10 mouse cellular contexts compared by ENCODE assay signal in the genomic region with DNA sequence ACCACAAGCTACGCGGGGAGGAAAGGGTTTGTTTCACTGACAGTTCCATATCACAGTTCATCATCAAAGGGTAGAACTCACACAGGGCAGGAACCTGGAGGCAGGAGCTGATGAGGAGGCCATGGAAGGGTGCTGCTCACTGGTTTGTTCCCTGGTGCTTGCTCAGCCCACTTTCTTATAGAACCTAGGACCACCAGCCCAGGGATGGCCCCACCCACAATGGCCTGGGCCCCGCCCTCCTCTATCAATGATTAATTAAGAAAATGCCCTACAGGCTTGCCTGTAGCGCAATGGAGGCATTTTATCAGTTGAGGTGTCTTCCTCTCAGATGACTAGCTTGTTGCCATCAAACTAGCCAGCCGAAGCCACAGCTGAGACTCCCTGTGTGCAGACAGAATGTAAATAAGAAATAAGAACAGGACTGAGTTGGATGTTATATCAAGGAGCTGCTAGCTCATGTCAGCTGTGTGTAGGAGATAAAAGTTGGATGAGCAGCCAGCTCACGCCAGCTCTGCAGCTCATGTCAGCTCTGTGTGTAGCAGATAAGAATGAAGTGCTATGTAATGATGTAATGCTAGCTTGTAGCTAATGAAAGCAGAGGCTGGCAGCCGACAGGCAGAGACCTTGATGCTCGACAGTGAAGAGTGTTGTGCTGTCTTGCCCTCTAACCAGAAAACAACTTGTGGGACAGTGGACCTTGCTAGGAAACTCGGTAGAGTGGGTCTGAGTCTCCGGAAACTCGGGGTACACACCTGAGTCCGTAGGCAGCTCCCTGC.
A peak's percentile ranks its signal among the peaks of the same experiment; 100 is the strongest.
DNase-seq lines count a peak whose midpoint lies in the region; ATAC-seq and TF ChIP-seq lines count a peak whose summit lies in the region.
"Had no signal": no experiment of that assay in that cellular context is flagged by ENCODE, and none has a peak within 500 bp of the region (broad histone marks: within the 10 kb centered on the region; RNA-seq: fewer than 3 reads in every experiment).

No protein-coding gene starts in this region.

- TF ChIP-seq CTCF in brain, embryonic 14.5 days (IDR thresholded peaks at IDR 0.05; ENCODE audit: borderline replicate concordance, extremely low read depth, insufficient read depth, insufficient read length): no peak

- no peak overlapping the region for H3K4me2 ChIP-seq in forebrain, embryonic 13.5 days
- H3K4me2 ChIP-seq in hindbrain, embryonic 12.5 days (replicated peaks): no peak overlapping the region
- H3K4me2 ChIP-seq in midbrain, embryonic 14.5 days (ENCODE audit: low read length): no peak overlapping the region

- no peaks in the 10 kb centered on the region for H3K9me3 ChIP-seq in forebrain, embryonic 10.5 days
- no peaks in the 10 kb centered on the region for H3K9me3 ChIP-seq in forebrain, embryonic 13.5 days (replicated peaks)
- H3K9me3 ChIP-seq in hindbrain, embryonic 12.5 days (replicated peaks): no peaks in the 10 kb centered on the region
- no peaks in the 10 kb centered on the region for H3K9me3 ChIP-seq in midbrain, embryonic 14.5 days (ENCODE audit: control insufficient read depth, low read length)

- no peak overlapping the region for H3K9ac ChIP-seq in forebrain, embryonic 13.5 days
- no peak overlapping the region for H3K9ac ChIP-seq in hindbrain, embryonic 12.5 days
- no peak overlapping the region for H3K9ac ChIP-seq in midbrain, embryonic 14.5 days (replicated peaks; ENCODE audit: low read length)

- 84% methylated on average over 12 of the region's 12 CpGs for WGBS in forebrain, embryonic 10.5 days
- 82% methylated on average over 12 of the region's 12 CpGs for WGBS in forebrain, embryonic 13.5 days
- 87% methylated on average over 12 of the region's 12 CpGs for WGBS in hindbrain, embryonic 12.5 days
- WGBS in midbrain, embryonic 14.5 days: 78% methylated on average over 12 of the region's 12 CpGs

- H3K36me3 ChIP-seq in forebrain, embryonic 10.5 days (replicated peaks): no peaks in the 10 kb centered on the region
- H3K36me3 ChIP-seq in forebrain, embryonic 13.5 days (ENCODE audit: poor library complexity, severe bottlenecking): no peaks in the 10 kb centered on the region
- no peaks in the 10 kb centered on the region for H3K36me3 ChIP-seq in hindbrain, embryonic 12.5 days
- no peaks in the 10 kb centered on the region for H3K36me3 ChIP-seq in midbrain, embryonic 14.5 days (ENCODE audit: control insufficient read depth, insufficient read depth, low read length)

- no peaks in the 10 kb centered on the region for H3K27me3 ChIP-seq in forebrain, embryonic 10.5 days (ENCODE audit: poor library complexity, severe bottlenecking)
- no peaks in the 10 kb centered on the region for H3K27me3 ChIP-seq in forebrain, embryonic 13.5 days
- no peaks in the 10 kb centered on the region for H3K27me3 ChIP-seq in hindbrain, embryonic 12.5 days
- H3K27me3 ChIP-seq in midbrain, embryonic 14.5 days (ENCODE audit: control insufficient read depth, insufficient read depth, low read length): no peaks in the 10 kb centered on the region

- H3K27ac ChIP-seq in forebrain, embryonic 10.5 days: peak overlapping the region; percentile 56; the same call in 1 of the 2 replicates
- H3K27ac ChIP-seq in forebrain, embryonic 13.5 days: no peak overlapping the region
- H3K27ac ChIP-seq in hindbrain, embryonic 12.5 days: peak overlapping the region; percentile 3; the same call in 1 of the 2 replicates
- no peak overlapping the region for H3K27ac ChIP-seq in midbrain, embryonic 14.5 days (replicated peaks; ENCODE audit: low read depth, low read length)

- no peak for TF ChIP-seq POLR2A in brain, embryonic 14.5 days (IDR thresholded peaks at IDR 0.05; ENCODE audit: borderline replicate concordance, extremely low read depth, insufficient read depth, insufficient read length, poor library complexity, severe bottlenecking)

- ATAC-seq in forebrain, embryonic 13.5 days: no peak
- ATAC-seq in hindbrain, embryonic 12.5 days (ENCODE audit: low FRiP score): no peak
- peak; percentile 55; the same call in 1 of the 2 replicates for ATAC-seq in midbrain, embryonic 14.5 days (ENCODE audit: low FRiP score, low TSS enrichment)
- ATAC-seq in activated CD4-positive, CD25-positive, alpha-beta regulatory T cell, adult 4 months: no peak

- no peak for DNase-seq in forebrain, embryonic 10.5 days (ENCODE audit: extremely low spot score, low spot score)
- DNase-seq in brain, embryonic 14.5 days (ENCODE audit: low read depth): peak; percentile 34
- DNase-seq in midbrain, embryonic 14.5 days: peak; percentile 30
- no peak for DNase-seq in thymus, postnatal 0 days (ENCODE audit: low spot score)
- no peak for DNase-seq in urinary bladder, adult 18-20 months (ENCODE audit: low spot score in 2 of 2)
- DNase-seq: gastrocnemius, postnatal 36 days; lung, postnatal 10 days had no signal

- H3K4me3 ChIP-seq in forebrain, embryonic 10.5 days: no peak overlapping the region
- H3K4me3 ChIP-seq in forebrain, embryonic 13.5 days: no peak overlapping the region
- no peak overlapping the region for H3K4me3 ChIP-seq in hindbrain, embryonic 12.5 days
- H3K4me3 ChIP-seq in midbrain, embryonic 14.5 days (replicated peaks; ENCODE audit: low read depth, low read length): no peak overlapping the region

- peaks cover 6% of the 10 kb centered on the region; the same call in 1 of the 2 replicates for H3K4me1 ChIP-seq in forebrain, embryonic 10.5 days
- peaks cover 6% of the 10 kb centered on the region for H3K4me1 ChIP-seq in forebrain, embryonic 13.5 days
- H3K4me1 ChIP-seq in hindbrain, embryonic 12.5 days: no peaks in the 10 kb centered on the region
- H3K4me1 ChIP-seq in midbrain, embryonic 14.5 days (ENCODE audit: control insufficient read depth, insufficient read depth, low read length): 0 out of 2 replicates have a peak, but pooled peaks cover 5% of the 10 kb centered on the region

Comparison
In these comparisons a context has a peak if more than half of its experiments do, and no peak if none do; other contexts are left out.
1. H3K27ac ChIP-seq: peak in forebrain, embryonic 10.5 days (single experiment) and hindbrain, embryonic 12.5 days (single experiment); none in forebrain, embryonic 13.5 days (single experiment) and midbrain, embryonic 14.5 days (single experiment).
2. DNase-seq: peak in brain, embryonic 14.5 days (single experiment) and midbrain, embryonic 14.5 days (single experiment); none in forebrain, embryonic 10.5 days (single experiment), thymus, postnatal 0 days (single experiment) and urinary bladder, adult 18-20 months (0 of 2).